Mouse (Mus musculus): ENCODE measurements around the gene Cyp27b1. TPM values are rescaled to one million over a fixed set of nuclear protein-coding genes. Genes with fewer than 3 reads are reported as not detected.

Cyp27b1 gene
- total and polyA plus RNA-seq, 3 experiments, result 0.17 to 2.1 (median 0.33) TPM

DNA sequence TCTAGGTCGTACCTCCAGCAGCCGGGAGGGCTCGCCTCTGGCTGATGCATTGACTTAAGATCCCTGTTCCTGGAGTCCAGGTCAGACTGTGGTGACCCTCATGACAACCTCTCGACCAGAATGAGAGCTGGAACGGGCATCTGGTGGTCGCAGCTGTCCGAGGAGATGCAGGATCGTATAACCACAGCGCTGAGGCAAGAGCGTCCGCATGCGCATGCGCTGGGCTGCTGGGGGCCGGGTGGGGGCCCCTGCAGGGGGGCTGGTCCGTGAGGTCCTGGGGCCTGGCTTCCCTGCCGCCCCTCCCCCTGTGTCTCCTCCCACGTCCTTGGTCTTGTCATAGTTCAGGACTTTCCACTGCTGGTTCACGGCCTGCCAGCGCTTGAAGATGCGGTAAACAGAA lies 8.4 kb downstream of the Cyp27b1 start:
- Histone ChIP-seq H3K27me3 (ENCODE audit: insufficient read depth, low read length) (peaks cover 75% of the 10 kb centered on the region), H3K9me3 (replicated peaks) (peaks cover 5% of the 10 kb centered on the region; the same call in 1 of the 2 replicates), H3K36me3 (replicated peaks) (peaks cover 6% of the 10 kb centered on the region), H3K4me1 (ENCODE audit: insufficient read depth, low read depth, low read length) (peaks cover 26% of the 10 kb centered on the region), H3K4me3 (ENCODE audit: low read depth, low read length) (no peak overlapping the region)
- ATAC-seq (ENCODE audit: extremely low read depth, insufficient number of reproducible peaks, low FRiP score, poor library complexity, severe bottlenecking), result no peak
- TF ChIP-seq GATA1 (IDR thresholded peaks at IDR 0.05; ENCODE audit: borderline replicate concordance, low read length) (no peak), TAL1 (conservative IDR thresholded peaks at IDR 0.05; ENCODE audit: low read depth, low read length) (no peak), POLR2AphosphoS5 (IDR thresholded peaks at IDR 0.05; ENCODE audit: insufficient replicate concordance, low read depth, low read length) (no peak), CTCF (IDR thresholded peaks at IDR 0.05; ENCODE audit: low read depth, low read length) (no peak), GATA2 (IDR thresholded peaks at IDR 0.05; ENCODE audit: borderline replicate concordance, low read depth, low read length) (no peak)
- no peak for DNase-seq (ENCODE audit: low spot score)

DNA sequence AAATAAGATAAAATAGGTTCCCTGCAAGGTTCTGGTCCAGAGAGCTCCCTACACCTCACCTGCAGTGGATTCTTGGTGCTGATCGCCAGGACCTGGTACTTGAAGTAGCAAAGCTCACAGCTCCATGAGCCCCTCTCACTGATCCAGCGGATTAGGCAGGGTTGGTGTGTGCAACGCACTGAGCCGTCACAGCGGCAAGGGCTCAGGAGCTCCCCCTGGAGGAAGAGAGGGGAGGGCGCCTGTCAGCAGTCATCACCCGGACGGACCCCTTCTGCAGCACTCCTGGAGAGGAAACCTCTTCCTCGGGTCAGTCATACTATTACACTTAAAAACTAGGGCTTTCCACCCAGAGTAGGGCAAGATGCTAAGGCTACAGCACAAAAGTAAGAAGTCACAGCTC lies 10.1 kb downstream of the Cyp27b1 start:
- peaks cover 69% of the 10 kb centered on the region for H3K27me3 ChIP-seq (ENCODE audit: insufficient read depth, low read length)
- H3K36me3 ChIP-seq (replicated peaks), result peaks cover 6% of the 10 kb centered on the region
- DNase-seq (ENCODE audit: low spot score), result peak; percentile 81
- peaks cover 36% of the 10 kb centered on the region for H3K4me1 ChIP-seq (ENCODE audit: insufficient read depth, low read depth, low read length)
- peaks cover 5% of the 10 kb centered on the region; the same call in 1 of the 2 replicates for H3K9me3 ChIP-seq (replicated peaks)
- H3K4me3 ChIP-seq (ENCODE audit: low read depth, low read length), result no peak overlapping the region
- ATAC-seq (ENCODE audit: extremely low read depth, insufficient number of reproducible peaks, low FRiP score, poor library complexity, severe bottlenecking), result peak; percentile 45; the same call in 1 of the 2 replicates
- no peak for TF ChIP-seq GATA2 (IDR thresholded peaks at IDR 0.05; ENCODE audit: borderline replicate concordance, low read depth, low read length)
- TF ChIP-seq CTCF (IDR thresholded peaks at IDR 0.05; ENCODE audit: low read depth, low read length), result peak; percentile 99

DNA sequence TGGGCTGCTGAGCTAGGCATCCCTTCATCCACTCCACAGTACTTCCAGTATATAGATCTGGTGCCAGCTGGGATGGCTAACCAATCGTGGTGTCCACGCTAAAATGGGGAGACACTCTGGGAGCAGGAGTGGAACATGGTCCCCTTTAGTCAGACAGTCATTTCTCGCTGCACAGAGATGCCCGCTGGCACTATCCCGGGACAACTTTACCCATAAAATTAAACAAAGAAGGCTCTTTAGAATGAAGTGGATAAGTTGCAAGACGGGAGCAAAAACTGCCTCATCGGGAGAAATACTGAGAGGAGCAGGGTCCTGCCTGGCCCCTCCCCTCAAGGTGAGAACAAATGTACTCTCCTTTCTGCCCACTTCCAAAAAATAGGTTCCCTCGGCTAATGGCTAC lies 10.7 kb downstream of the Cyp27b1 start:
- DNase-seq (ENCODE audit: low spot score) (no peak), ATAC-seq (ENCODE audit: extremely low read depth, insufficient number of reproducible peaks, low FRiP score, poor library complexity, severe bottlenecking) (no peak)
- peaks cover 36% of the 10 kb centered on the region for H3K4me1 ChIP-seq (ENCODE audit: insufficient read depth, low read depth, low read length)
- H3K4me3 ChIP-seq (ENCODE audit: low read depth, low read length), result no peak overlapping the region; the same call in 1 of the 2 replicates
- peaks cover 64% of the 10 kb centered on the region for H3K27me3 ChIP-seq (ENCODE audit: insufficient read depth, low read length)
- peaks cover 5% of the 10 kb centered on the region; the same call in 1 of the 2 replicates for H3K9me3 ChIP-seq (replicated peaks)
- H3K36me3 ChIP-seq (replicated peaks), result peaks cover 6% of the 10 kb centered on the region
- TF ChIP-seq GATA1 (IDR thresholded peaks at IDR 0.05; ENCODE audit: borderline replicate concordance, low read length) (no peak), TAL1 (conservative IDR thresholded peaks at IDR 0.05; ENCODE audit: low read depth, low read length) (no peak), CTCF (IDR thresholded peaks at IDR 0.05; ENCODE audit: low read depth, low read length) (no peak), GATA2 (IDR thresholded peaks at IDR 0.05; ENCODE audit: borderline replicate concordance, low read depth, low read length) (no peak), POLR2AphosphoS5 (IDR thresholded peaks at IDR 0.05; ENCODE audit: insufficient replicate concordance, low read depth, low read length) (no peak)

DNA sequence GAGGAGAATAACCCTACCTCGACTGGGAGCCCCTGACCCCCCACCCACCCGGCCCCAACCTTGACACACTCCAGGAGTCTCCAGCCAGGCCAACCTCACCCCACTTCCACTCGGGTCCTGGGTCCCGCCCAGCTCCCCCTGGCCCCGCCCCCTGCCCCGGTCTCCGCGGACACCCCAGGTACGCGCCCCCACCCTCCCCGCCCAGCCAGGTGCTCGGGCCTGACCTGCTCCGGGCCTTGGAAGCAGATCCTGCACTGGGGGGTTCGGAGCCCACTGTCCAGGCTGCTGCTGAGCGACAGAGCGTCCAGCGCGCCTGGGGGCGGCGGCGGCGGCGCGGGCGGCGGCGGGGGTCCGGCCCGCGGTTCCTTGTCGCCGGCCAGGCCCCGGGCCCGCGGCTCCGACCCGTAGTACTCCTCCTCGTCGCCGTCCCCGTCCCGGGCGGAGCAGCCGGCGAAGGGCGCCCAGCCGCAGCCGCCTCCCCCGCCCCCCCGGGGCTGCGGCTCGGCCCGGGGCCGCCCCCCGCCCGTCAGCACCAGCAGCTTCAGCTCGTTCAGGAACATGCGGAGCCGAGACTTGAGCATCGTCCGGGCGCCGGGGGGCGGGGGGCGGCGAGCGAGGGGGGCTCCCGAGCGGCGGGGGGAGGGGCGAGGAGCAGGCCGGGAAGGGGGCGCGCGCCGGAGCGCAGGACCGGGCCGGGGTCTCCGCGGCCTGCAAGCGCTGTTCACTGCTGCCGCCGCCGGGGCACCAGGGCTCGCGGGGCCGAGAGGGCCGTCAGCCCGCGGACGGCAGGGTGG lies 11.3 kb downstream of the Cyp27b1 start:
- peaks cover 61% of the 10 kb centered on the region for H3K27me3 ChIP-seq (ENCODE audit: insufficient read depth, low read length)
- H3K4me3 ChIP-seq (ENCODE audit: low read depth, low read length), result peak overlapping the region; percentile 73
- H3K4me1 ChIP-seq (ENCODE audit: insufficient read depth, low read depth, low read length), result peaks cover 37% of the 10 kb centered on the region
- peaks cover 8% of the 10 kb centered on the region; the same call in 1 of the 2 replicates for H3K9me3 ChIP-seq (replicated peaks)
- TF ChIP-seq GATA2 (IDR thresholded peaks at IDR 0.05; ENCODE audit: borderline replicate concordance, low read depth, low read length) (no peak), TAL1 (conservative IDR thresholded peaks at IDR 0.05; ENCODE audit: low read depth, low read length) (no peak), POLR2AphosphoS5 (IDR thresholded peaks at IDR 0.05; ENCODE audit: insufficient replicate concordance, low read depth, low read length) (no peak)
- DNase-seq (ENCODE audit: low spot score) (peak; percentile 47), ATAC-seq (ENCODE audit: extremely low read depth, insufficient number of reproducible peaks, low FRiP score, poor library complexity, severe bottlenecking) (no peak)
- H3K36me3 ChIP-seq (replicated peaks), result peaks cover 8% of the 10 kb centered on the region

DNA sequence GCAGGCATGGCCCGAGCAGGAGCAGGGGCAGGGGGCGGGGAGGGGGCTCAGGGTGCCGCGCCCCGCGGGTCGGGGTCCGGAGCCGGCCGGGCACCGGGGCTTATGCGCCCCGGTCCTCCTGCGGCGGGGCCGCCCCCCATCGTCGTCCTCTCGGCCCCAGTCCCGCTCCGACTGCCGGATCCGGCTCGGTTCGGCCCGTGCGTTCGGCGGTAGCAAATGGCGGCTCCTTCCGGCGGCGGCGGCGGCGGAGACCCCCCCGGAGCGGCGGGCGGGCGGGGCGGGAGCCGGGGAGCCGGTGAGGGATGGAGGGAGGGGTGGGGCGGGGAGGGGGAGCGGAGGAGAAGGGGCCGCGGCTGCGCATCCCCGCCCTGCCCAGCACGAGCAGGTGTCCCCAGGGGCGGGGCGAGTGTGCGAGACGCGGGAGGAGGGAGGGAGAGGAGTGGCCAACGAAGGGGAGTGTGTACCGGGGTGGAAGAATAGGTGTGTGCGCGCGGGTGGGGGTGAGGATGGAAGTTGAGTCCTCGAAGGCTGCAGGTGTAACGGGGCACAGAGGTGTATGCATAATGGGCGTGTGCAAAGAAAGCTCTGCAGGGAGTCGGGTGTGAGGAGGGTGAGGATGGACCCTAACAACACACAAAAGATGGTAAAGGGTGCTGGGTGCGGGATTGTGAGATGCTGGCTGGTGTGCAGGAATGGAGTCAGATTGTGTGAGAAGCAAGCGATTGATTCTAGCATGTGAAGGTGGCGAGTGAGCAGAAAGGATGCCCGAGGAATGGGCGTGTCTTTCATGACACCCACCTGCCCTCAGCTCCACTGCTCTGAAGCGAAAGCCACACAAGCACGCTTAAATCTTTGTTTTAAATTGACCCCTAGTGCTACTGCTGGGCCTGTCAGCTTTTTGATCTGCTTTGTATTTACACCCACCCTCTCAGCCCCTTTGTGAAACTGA lies 12.2 kb downstream of the Cyp27b1 start, which contains the start of gene March9:
TSS of gene March9 (minus strand) at position 217 of the 949 bp plus-strand sequence.
- no peak for TF ChIP-seq GATA2 (IDR thresholded peaks at IDR 0.05; ENCODE audit: borderline replicate concordance, low read depth, low read length)
- TF ChIP-seq CTCF (IDR thresholded peaks at IDR 0.05; ENCODE audit: low read depth, low read length), result no peak
- TF ChIP-seq GATA1 (IDR thresholded peaks at IDR 0.05; ENCODE audit: borderline replicate concordance, low read length), result no peak
- TF ChIP-seq TAL1 (conservative IDR thresholded peaks at IDR 0.05; ENCODE audit: low read depth, low read length), result no peak
- TF ChIP-seq POLR2AphosphoS5 (IDR thresholded peaks at IDR 0.05; ENCODE audit: insufficient replicate concordance, low read depth, low read length), result no peak
- DNase-seq (ENCODE audit: low spot score) (peak; percentile 42), ATAC-seq (ENCODE audit: extremely low read depth, insufficient number of reproducible peaks, low FRiP score, poor library complexity, severe bottlenecking) (no peak)
- peak within 1 kb of the TSS; percentile 73 for H3K4me3 ChIP-seq (ENCODE audit: low read depth, low read length)
- H3K9me3 ChIP-seq (replicated peaks), result peaks cover 8% of the 10 kb centered on the region; the same call in 1 of the 2 replicates
- H3K4me1 ChIP-seq (ENCODE audit: insufficient read depth, low read depth, low read length), result peaks cover 46% of the 10 kb centered on the region
- peaks cover 56% of the 10 kb centered on the region for H3K27me3 ChIP-seq (ENCODE audit: insufficient read depth, low read length)
- H3K36me3 ChIP-seq (replicated peaks), result peaks cover 17% of the 10 kb centered on the region

DNA sequence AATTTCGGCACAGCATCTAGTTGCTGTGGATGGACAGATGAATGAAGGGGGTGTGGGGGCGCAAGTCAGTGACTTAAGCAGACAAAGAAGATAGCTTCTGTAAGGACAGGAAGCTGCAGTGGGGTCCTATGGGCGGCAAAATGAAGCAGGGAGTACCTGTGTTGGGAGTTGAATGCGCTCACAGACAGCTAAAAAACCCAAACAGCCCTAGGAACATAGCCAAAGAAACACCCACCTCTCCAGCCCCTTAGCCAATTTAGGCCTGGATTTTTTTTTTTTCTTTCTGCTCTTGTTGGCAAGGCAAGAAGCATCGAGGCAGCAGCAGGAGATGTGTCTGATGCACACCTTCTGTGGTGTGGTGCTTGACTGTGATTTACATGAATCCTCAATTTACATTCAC lies 13.0 kb downstream of the Cyp27b1 start:
- no peak for DNase-seq (ENCODE audit: low spot score)
- ATAC-seq (ENCODE audit: extremely low read depth, insufficient number of reproducible peaks, low FRiP score, poor library complexity, severe bottlenecking), result no peak
- Histone ChIP-seq H3K36me3 (replicated peaks) (peaks cover 25% of the 10 kb centered on the region), H3K4me1 (ENCODE audit: insufficient read depth, low read depth, low read length) (peaks cover 52% of the 10 kb centered on the region), H3K9me3 (replicated peaks) (peaks cover 8% of the 10 kb centered on the region; the same call in 1 of the 2 replicates), H3K27me3 (ENCODE audit: insufficient read depth, low read length) (peaks cover 51% of the 10 kb centered on the region), H3K4me3 (ENCODE audit: low read depth, low read length) (no peak overlapping the region)
- TF ChIP-seq GATA1 (IDR thresholded peaks at IDR 0.05; ENCODE audit: borderline replicate concordance, low read length) (no peak), GATA2 (IDR thresholded peaks at IDR 0.05; ENCODE audit: borderline replicate concordance, low read depth, low read length) (no peak), TAL1 (conservative IDR thresholded peaks at IDR 0.05; ENCODE audit: low read depth, low read length) (no peak), POLR2AphosphoS5 (IDR thresholded peaks at IDR 0.05; ENCODE audit: insufficient replicate concordance, low read depth, low read length) (no peak), CTCF (IDR thresholded peaks at IDR 0.05; ENCODE audit: low read depth, low read length) (no peak)

Measured in G1E (cell line).